Mouse (Mus musculus) heart, embryonic 13.5 days (tissue): ENCODE measurements around the gene Slc34a1. TPM values are rescaled to one million over a fixed set of nuclear protein-coding genes. Genes with fewer than 3 reads are reported as not detected.

Experiments
- ATAC-seq: fragments of 200-750 bp; cut with Nextera tagmentation; 2 replicates; pipeline ENCODE4 v1.8.0; 2017; ENCODE audit warnings: moderate TSS enrichment; ENCODE audit not compliant: insufficient number of reproducible peaks, low FRiP score, low TSS enrichment; ENCODE audit errors: extremely low read depth
- H3K27ac ChIP-seq: fragments of 300-500 bp; sonication (generic); replicated peaks from 2 replicates; pipeline ENCODE4 v1.5.1; 2015; ENCODE audit warnings: moderate library complexity, mild to moderate bottlenecking, inconsistent platforms
- H3K27me3 ChIP-seq: fragments of 300-500 bp; sonication (generic); replicated peaks from 2 replicates; pipeline ENCODE4 v1.6.1; 2015; ENCODE audit warnings: mild to moderate bottlenecking, inconsistent platforms
- H3K36me3 ChIP-seq: fragments of 300-500 bp; sonication (generic); 2 replicates; pipeline ENCODE4 v1.6.1; 2015; ENCODE audit warnings: mild to moderate bottlenecking, inconsistent platforms
- H3K4me1 ChIP-seq: fragments of 300-500 bp; sonication (generic); 2 replicates; pipeline ENCODE4 v1.6.1; 2015; ENCODE audit warnings: inconsistent platforms
- H3K4me2 ChIP-seq: fragments of 300-500 bp; sonication (generic); 2 replicates; pipeline ENCODE4 v1.6.1; 2015; ENCODE audit warnings: inconsistent platforms, mild to moderate bottlenecking, moderate library complexity
- H3K4me3 ChIP-seq: fragments of 300-500 bp; sonication (generic); 2 replicates; pipeline ENCODE4 v1.5.1; 2015; ENCODE audit warnings: moderate library complexity, mild to moderate bottlenecking, inconsistent platforms
- H3K9ac ChIP-seq: fragments of 300-500 bp; sonication (generic); 2 replicates; pipeline ENCODE4 v1.6.1; 2015; ENCODE audit warnings: inconsistent platforms, mild to moderate bottlenecking, moderate library complexity
- H3K9me3 ChIP-seq: fragments of 300-500 bp; sonication (generic); 2 replicates; pipeline ENCODE4 v1.6.1; 2016; ENCODE audit warnings: inconsistent platforms
- WGBS: fragments of 180-500 bp; shearing (Covaris S2); methylation state at CpG from one replicate; pipeline ENCODE4 v1.1.7; 2015; ENCODE audit warnings: mixed read lengths; 5-methylcytosine and 5-hydroxymethylcytosine counted together
- polyA plus RNA-seq: library from polyadenylated mRNA; unstranded; fragments of >200 nt; fragmentation: Nextera tagmentation; extraction: Ambion mirVana; gene quantifications from 2 replicates; pipeline ENCODE4 v1.2.1, GENCODE M21; 2015

The Slc34a1 gene
- polyA plus RNA-seq, 1 experiment from 2014 or later: not detected

DNA sequence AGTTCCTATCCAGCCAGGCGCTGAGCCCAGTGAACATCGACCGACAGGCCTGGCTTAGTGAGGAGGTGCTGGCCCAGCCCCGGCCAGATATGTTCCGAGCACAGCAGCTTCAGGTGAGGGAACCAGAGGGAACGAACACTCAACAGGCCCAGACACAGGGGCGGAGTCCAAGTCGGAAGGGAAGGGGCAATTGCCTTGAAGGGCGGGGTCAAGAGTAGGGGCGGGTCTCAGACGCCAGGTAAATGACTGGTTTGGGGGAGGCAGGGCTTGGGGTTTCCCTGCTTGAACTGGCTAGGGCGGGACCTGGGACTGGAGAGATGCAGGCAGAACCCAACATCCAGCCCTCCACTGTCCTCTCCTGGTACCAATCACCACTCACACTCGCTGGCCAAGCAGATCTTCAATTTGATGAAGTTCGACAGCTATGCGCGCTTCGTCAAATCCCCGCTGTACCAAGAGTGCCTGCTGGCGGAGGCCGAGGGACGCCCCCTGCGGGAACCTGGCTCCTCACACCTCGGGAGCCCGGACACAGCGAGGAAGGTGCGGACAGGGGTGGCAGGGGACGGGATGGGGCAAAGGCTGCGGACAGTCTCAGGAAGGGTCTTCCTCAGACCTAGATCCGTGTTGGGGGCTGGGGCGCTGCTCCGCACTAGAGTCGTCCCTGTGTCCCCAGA lies 18.9 kb upstream of the Slc34a1 start:
- H3K36me3 ChIP-seq: no peaks in the 10 kb centered on the region
- peak overlapping the region; percentile 6 for H3K4me3 ChIP-seq
- no peak for ATAC-seq
- H3K27ac ChIP-seq: no peak overlapping the region
- no peaks in the 10 kb centered on the region for H3K9me3 ChIP-seq
- WGBS: 7% methylated on average over 32 of the region's 32 CpGs
- peaks cover 5% of the 10 kb centered on the region; the same call in 1 of the 2 replicates for H3K4me1 ChIP-seq
- H3K27me3 ChIP-seq: peaks cover 95% of the 10 kb centered on the region
- no peak overlapping the region for H3K9ac ChIP-seq
- peak overlapping the region; percentile 24 for H3K4me2 ChIP-seq

DNA sequence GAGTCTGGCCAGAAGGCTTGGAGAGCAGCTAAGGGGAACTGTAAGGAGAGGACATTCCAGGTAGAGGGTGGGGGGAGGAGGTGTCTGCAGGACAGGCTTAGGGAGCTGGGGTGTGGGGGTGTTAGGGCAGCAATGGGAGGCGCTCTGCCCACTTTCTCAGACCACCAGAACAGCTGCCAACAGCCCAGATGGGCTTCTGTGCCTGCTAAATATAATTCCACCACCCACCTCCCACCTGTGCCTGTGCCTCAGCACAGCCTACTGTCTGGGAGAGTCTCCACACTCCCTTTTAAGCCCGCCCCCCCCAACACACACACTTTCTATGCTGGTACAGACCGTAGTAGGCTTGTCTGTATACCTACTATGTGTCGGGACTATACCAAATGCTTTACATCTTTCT lies 16.2 kb upstream of the Slc34a1 start:
- Histone ChIP-seq H3K27ac (no peak overlapping the region), H3K9me3 (no peaks in the 10 kb centered on the region), H3K27me3 (peaks cover 81% of the 10 kb centered on the region), H3K4me2 (no peak overlapping the region), H3K9ac (no peak overlapping the region), H3K36me3 (no peaks in the 10 kb centered on the region), H3K4me3 (no peak overlapping the region), H3K4me1 (peaks cover 5% of the 10 kb centered on the region; the same call in 1 of the 2 replicates)
- WGBS: 72% methylated on average over 4 of the region's 4 CpGs
- no peak for ATAC-seq

- Histone ChIP-seq H3K9me3 (0 out of 2 replicates have a peak, but pooled peaks cover 3% of the 10 kb centered on the region), H3K27ac (no peak overlapping the region), H3K36me3 (no peaks in the 10 kb centered on the region), H3K27me3 (peaks cover 16% of the 10 kb centered on the region), H3K9ac (no peak overlapping the region), H3K4me3 (no peak overlapping the region), H3K4me1 (no peaks in the 10 kb centered on the region), H3K4me2 (no peak overlapping the region)
- ATAC-seq: no peak
- WGBS: 74% methylated on average over 3 of the region's 3 CpGs
Observed at GRCm38 (mm10) chr13:55390644-55391043, 7.3 kb upstream of the Slc34a1 start.

DNA sequence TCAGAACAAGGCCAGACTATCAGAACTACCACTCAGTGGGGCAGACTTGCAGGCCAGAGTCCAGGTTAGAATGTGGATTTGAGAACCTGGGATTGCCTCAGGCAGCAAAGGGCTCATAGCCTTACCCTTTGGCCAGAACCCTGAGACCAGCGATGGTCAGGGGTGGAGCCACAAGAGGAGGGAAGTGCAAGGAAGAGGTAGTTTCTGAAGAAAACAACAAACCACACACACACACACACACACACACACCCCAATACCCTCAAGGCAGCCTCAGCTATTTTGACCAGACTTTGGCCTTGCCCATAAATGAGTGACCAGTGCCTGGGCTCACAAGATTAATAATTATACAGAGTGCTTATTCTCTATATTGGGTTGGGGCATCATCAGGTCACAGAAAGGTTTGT lies 6.4 kb upstream of the Slc34a1 start:
- no peak for ATAC-seq
- Histone ChIP-seq H3K27me3 (peaks cover 20% of the 10 kb centered on the region), H3K9ac (no peak overlapping the region), H3K4me3 (no peak overlapping the region), H3K27ac (no peak overlapping the region), H3K4me2 (no peak overlapping the region), H3K9me3 (0 out of 2 replicates have a peak, but pooled peaks cover 3% of the 10 kb centered on the region), H3K36me3 (no peaks in the 10 kb centered on the region), H3K4me1 (no peaks in the 10 kb centered on the region)
- 75% methylated on average over 1 of the region's 1 CpGs for WGBS

GRCm38 (mm10) chr13:55392933-55393332 lies 5.1 kb upstream of the Slc34a1 start:
- peaks cover 23% of the 10 kb centered on the region for H3K27me3 ChIP-seq
- whole genome bisulfite sequencing: 70% methylated on average over 4 of the region's 4 CpGs
- no peaks in the 10 kb centered on the region for H3K4me1 ChIP-seq
- no peak overlapping the region for H3K4me2 ChIP-seq
- H3K9ac ChIP-seq: no peak overlapping the region
- H3K27ac ChIP-seq: no peak overlapping the region
- no peaks in the 10 kb centered on the region for H3K36me3 ChIP-seq
- H3K4me3 ChIP-seq: no peak overlapping the region
- H3K9me3 ChIP-seq: 0 out of 2 replicates have a peak, but pooled peaks cover 3% of the 10 kb centered on the region
- ATAC-seq: no peak

DNA sequence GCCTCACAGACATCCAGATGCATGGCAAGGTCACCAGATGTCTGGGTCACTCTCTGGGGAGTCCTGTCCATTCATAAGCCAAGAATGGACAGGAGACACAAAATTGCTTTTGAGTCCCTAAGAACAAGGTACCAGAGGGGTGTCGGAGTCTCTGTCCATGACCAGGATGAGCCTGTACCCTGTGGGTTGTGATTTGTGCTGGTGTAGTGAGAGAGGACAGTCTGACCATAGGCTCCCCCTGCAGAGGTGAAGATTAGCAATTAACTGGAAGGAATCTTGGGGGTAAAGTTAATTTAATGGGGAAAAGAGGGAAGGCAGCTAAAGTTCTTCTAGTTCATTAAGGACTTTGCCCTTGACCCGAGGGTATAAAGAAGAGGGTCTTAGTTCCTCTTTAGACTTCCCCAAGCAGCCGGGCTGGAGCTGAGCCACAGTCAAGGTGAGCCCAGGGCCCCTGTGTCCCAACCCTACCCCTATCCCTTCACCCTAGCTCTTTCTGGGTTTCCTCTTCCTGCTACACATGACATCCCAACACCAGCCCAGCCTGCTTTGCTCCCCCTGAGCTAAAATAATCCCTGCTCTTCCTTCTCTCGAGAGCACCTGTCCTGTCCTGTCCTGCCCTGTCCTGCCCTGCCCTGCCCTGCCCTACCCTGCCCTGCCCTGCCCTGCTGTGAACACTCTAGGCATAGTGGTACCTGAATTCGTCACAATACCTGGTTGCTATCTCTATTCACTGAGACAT lies 1.5 kb downstream of the Slc34a1 start:
- Histone ChIP-seq H3K4me3 (no peak overlapping the region), H3K4me2 (no peak overlapping the region), H3K27ac (no peak overlapping the region), H3K9ac (no peak overlapping the region), H3K9me3 (no peaks in the 10 kb centered on the region), H3K4me1 (no peaks in the 10 kb centered on the region), H3K27me3 (peaks cover 76% of the 10 kb centered on the region), H3K36me3 (no peaks in the 10 kb centered on the region)
- ATAC-seq: no peak
- WGBS: 55% methylated on average over 5 of the region's 5 CpGs

GRCm38 (mm10) chr13:55400039-55400346 lies 2.0 kb downstream of the Slc34a1 start:
- Histone ChIP-seq H3K36me3 (no peaks in the 10 kb centered on the region), H3K9ac (no peak overlapping the region), H3K4me1 (no peaks in the 10 kb centered on the region), H3K27ac (no peak overlapping the region), H3K4me3 (no peak overlapping the region), H3K4me2 (no peak overlapping the region), H3K27me3 (peaks cover 75% of the 10 kb centered on the region), H3K9me3 (no peaks in the 10 kb centered on the region)
- 76% methylated on average over 1 of the region's 1 CpGs for WGBS
- ATAC-seq: no peak

DNA sequence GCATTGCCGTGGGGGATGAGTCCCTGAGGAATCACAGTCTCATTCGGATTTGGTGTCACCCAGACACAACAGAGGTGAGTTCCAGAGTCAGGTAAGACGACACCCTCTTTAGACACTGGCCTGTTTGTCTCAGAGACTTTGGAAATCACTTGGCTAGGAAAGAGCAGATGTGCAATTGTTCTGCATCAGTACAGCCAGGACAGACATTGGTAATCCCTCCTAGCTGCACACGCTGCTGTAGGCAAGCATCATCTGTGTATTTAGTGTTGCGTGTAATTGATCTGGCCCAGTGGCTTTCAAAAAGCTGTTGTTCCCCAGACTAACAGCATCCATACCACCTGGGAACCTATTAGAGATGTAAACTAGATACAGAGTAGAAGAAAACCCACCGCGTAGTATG lies 5.3 kb downstream of the Slc34a1 start:
- no peak for ATAC-seq
- Histone ChIP-seq H3K9ac (no peak overlapping the region), H3K4me2 (no peak overlapping the region), H3K4me1 (no peaks in the 10 kb centered on the region), H3K9me3 (no peaks in the 10 kb centered on the region), H3K27me3 (peaks cover 94% of the 10 kb centered on the region), H3K36me3 (no peaks in the 10 kb centered on the region), H3K4me3 (no peak overlapping the region), H3K27ac (no peak overlapping the region)
- 75% methylated on average over 7 of the region's 7 CpGs for WGBS

GRCm38 (mm10) chr13:55403935-55404852 lies 6.2 kb downstream of the Slc34a1 start:
- no peak overlapping the region for H3K9ac ChIP-seq
- no peaks in the 10 kb centered on the region for H3K36me3 ChIP-seq
- H3K27me3 ChIP-seq: peaks cover 97% of the 10 kb centered on the region
- 67% methylated on average over 15 of the region's 15 CpGs for WGBS
- no peak for ATAC-seq
- no peaks in the 10 kb centered on the region for H3K9me3 ChIP-seq
- H3K27ac ChIP-seq: no peak overlapping the region
- no peak overlapping the region for H3K4me3 ChIP-seq
- no peak overlapping the region for H3K4me2 ChIP-seq
- H3K4me1 ChIP-seq: no peaks in the 10 kb centered on the region

GRCm38 (mm10) chr13:55404853-55405782 lies 7.1 kb downstream of the Slc34a1 start:
- no peak overlapping the region for H3K27ac ChIP-seq
- no peak overlapping the region for H3K4me3 ChIP-seq
- no peak for ATAC-seq
- no peaks in the 10 kb centered on the region for H3K9me3 ChIP-seq
- H3K27me3 ChIP-seq: peaks cover 97% of the 10 kb centered on the region
- 12% methylated on average over 11 of the region's 11 CpGs for WGBS
- peak overlapping the region; percentile 0; the same call in 1 of the 2 replicates for H3K9ac ChIP-seq
- H3K4me2 ChIP-seq: no peak overlapping the region; the same call in 1 of the 2 replicates
- H3K4me1 ChIP-seq: no peaks in the 10 kb centered on the region
- H3K36me3 ChIP-seq: no peaks in the 10 kb centered on the region
